Mouse (Mus musculus) hindbrain, embryonic 16.5 days (tissue): ENCODE measurements around the gene Slc52a3. TPM values are rescaled to one million over a fixed set of nuclear protein-coding genes. Genes with fewer than 3 reads are reported as not detected.

Source experiments
- ATAC-seq: fragments of 200-750 bp; cut with Nextera tagmentation; 2 replicates; pipeline ENCODE4 v1.8.0; 2017; ENCODE audit warnings: moderate TSS enrichment, moderate library complexity
- H3K27ac ChIP-seq: fragments of 300-500 bp; sonication (generic); 2 replicates; pipeline ENCODE4 v1.5.1; 2014; ENCODE audit warnings: low read depth, mild to moderate bottlenecking, control low read depth, low read length, moderate library complexity
- H3K27me3 ChIP-seq: fragments of 300-500 bp; sonication (generic); replicated peaks from 2 replicates; pipeline ENCODE4 v1.6.1; 2014; ENCODE audit warnings: low read length; ENCODE audit not compliant: control insufficient read depth, insufficient read depth
- H3K36me3 ChIP-seq: fragments of 300-500 bp; sonication (generic); 2 replicates; pipeline ENCODE4 v1.6.1; 2014; ENCODE audit warnings: mild to moderate bottlenecking, low read length, moderate library complexity, mixed read lengths; ENCODE audit not compliant: control insufficient read depth, insufficient read depth
- H3K4me1 ChIP-seq: fragments of 300-500 bp; sonication (generic); 2 replicates; pipeline ENCODE4 v1.6.1; 2014; ENCODE audit warnings: low read depth, low read length; ENCODE audit not compliant: control insufficient read depth, insufficient read depth
- H3K4me2 ChIP-seq: fragments of 300-500 bp; sonication (generic); 2 replicates; pipeline ENCODE4 v1.6.1; 2014; ENCODE audit warnings: mild to moderate bottlenecking, low read length, control low read depth, moderate library complexity
- H3K4me3 ChIP-seq: fragments of 300-500 bp; sonication (generic); 2 replicates; pipeline ENCODE4 v1.5.1; 2014; ENCODE audit warnings: mild to moderate bottlenecking, low read length, control low read depth, moderate library complexity
- H3K9ac ChIP-seq: fragments of 300-500 bp; sonication (generic); 2 replicates; pipeline ENCODE4 v1.6.1; 2014; ENCODE audit warnings: low read depth, mild to moderate bottlenecking, control low read depth, low read length, moderate library complexity
- H3K9me3 ChIP-seq: fragments of 300-500 bp; sonication (generic); 2 replicates; pipeline ENCODE4 v1.6.1; 2014; ENCODE audit warnings: mild to moderate bottlenecking, low read length, moderate library complexity; ENCODE audit not compliant: control insufficient read depth
- WGBS: fragments of 180-500 bp; shearing (Covaris S2); extraction: QIAGEN DNeasy Blood & Tissue Kit; methylation state at CpG from one replicate; pipeline ENCODE4 v1.1.7; 2014; 5-methylcytosine and 5-hydroxymethylcytosine counted together
- polyA plus RNA-seq: library from polyadenylated mRNA; unstranded; fragments of >200 nt; fragmentation: Nextera tagmentation; extraction: Ambion mirVana; gene quantifications from 2 replicates; pipeline ENCODE4 v1.2.1, GENCODE M21; 2015

Slc52a3 gene
- 1.8 and 2.3 TPM in 2 replicates for polyA plus RNA-seq

DNA sequence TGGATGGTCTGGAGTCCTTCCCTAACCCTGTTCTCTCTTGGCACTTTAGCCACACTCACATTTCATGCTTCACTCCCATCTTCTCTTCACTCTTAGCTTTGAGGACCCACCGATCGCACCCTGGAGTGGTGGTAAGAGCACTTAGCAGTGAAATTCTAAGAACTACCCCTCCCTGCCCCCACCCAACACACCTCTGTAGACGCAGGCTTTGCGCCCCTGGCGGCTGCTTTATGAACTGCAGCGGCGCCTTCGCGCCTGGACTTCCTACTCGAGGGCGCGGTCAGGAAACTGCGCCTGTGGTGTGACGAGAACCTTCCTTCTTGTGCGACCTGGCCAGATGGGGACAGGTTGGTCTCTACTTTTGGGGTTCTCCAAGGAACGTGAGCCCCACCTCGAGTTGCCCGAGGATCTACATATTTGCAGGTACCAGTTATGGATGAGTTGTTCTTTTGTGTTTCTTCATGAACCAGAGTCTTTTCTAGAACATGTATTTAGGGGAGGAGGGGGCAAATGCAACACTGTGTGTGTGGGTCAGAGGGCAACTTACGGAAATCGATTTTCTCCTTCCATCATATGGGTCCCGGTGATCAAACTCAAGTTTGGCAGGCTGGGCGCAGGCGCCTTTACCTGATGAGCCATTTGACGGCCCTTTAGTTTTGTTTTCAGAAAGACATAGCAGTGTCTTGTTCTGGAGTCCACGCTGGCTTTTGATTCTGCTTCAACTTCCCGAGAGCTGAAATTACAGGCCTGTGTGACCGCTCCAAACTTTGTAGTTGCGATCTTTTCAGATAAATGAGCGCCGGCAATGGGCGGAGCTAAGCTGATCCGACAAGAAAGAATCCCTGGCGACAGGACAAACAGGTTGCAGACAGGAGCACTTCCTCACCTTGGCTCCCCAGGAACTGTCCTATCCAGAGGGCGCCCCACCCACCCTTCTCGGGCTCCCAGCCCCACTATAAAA lies at the start of gene Slc52a3:
Slc52a3 (plus strand) TSS at position 283 of the 961 bp plus-strand sequence.
- 8% methylated on average over 35 of the region's 35 CpGs for WGBS
- Histone ChIP-seq H3K4me1 (peaks cover 4% of the 10 kb centered on the region), H3K27me3 (peaks cover 20% of the 10 kb centered on the region), H3K36me3 (no peaks in the 10 kb centered on the region), H3K9ac (no peak within 1 kb of the TSS), H3K27ac (no peak within 1 kb of the TSS), H3K4me3 (no peak within 1 kb of the TSS), H3K4me2 (0 out of 2 replicates have a peak within 1 kb of the TSS, but pooled peaks have one; percentile 8), H3K9me3 (no peaks in the 10 kb centered on the region)
- ATAC-seq, result 0 out of 2 replicates have a peak, but pooled peaks have one; percentile 31

DNA sequence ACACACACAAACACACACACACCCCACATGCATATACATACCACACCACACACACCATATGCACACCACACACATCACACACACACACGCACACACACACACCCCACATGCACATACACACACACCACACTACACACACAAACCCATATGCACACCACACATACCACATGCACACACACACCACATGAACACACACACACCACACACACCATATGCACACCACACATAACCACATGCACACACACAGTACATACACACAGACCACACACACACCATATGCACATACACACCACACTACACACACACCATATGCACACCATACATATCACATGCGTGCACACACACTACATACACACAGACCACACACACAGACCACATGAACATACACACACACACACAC lies 48.7 kb upstream of the Slc52a3 start:
- Histone ChIP-seq H3K27me3 (no peaks in the 10 kb centered on the region), H3K36me3 (no peaks in the 10 kb centered on the region), H3K4me3 (no peak overlapping the region), H3K9ac (no peak overlapping the region), H3K27ac (no peak overlapping the region), H3K4me1 (peaks cover 3% of the 10 kb centered on the region; the same call in 1 of the 2 replicates), H3K4me2 (no peak overlapping the region), H3K9me3 (no peaks in the 10 kb centered on the region)
- ATAC-seq, result peak; percentile 38
- WGBS, result 97% methylated on average over 2 of the region's 2 CpGs

DNA sequence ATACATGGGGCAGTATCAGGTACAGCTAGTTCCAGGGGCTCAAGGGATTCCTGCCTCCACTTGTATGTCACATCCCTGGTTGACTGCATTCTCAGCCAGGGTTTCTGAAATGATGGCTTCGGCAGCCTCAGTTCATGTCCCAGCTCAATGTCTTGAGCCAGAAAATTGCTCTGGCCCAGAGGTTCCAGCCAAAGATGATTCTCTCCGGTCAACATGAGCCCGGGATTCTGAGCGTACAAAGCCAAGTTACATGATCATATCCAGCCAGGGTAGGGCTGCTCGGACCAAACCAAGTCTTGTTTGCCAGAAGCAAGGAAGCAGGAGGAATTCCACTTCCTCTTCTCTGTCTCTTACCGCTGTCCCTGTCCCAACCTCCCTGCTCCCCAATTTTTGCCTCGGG lies 48.0 kb upstream of the Slc52a3 start:
- no peak for ATAC-seq
- no peak overlapping the region for H3K4me3 ChIP-seq
- 79% methylated on average over 7 of the region's 7 CpGs for WGBS
- H3K4me2 ChIP-seq, result no peak overlapping the region
- peaks cover 3% of the 10 kb centered on the region; the same call in 1 of the 2 replicates for H3K4me1 ChIP-seq
- H3K27ac ChIP-seq, result no peak overlapping the region
- H3K36me3 ChIP-seq, result no peaks in the 10 kb centered on the region
- H3K9me3 ChIP-seq, result no peaks in the 10 kb centered on the region
- H3K27me3 ChIP-seq, result no peaks in the 10 kb centered on the region
- no peak overlapping the region for H3K9ac ChIP-seq

DNA sequence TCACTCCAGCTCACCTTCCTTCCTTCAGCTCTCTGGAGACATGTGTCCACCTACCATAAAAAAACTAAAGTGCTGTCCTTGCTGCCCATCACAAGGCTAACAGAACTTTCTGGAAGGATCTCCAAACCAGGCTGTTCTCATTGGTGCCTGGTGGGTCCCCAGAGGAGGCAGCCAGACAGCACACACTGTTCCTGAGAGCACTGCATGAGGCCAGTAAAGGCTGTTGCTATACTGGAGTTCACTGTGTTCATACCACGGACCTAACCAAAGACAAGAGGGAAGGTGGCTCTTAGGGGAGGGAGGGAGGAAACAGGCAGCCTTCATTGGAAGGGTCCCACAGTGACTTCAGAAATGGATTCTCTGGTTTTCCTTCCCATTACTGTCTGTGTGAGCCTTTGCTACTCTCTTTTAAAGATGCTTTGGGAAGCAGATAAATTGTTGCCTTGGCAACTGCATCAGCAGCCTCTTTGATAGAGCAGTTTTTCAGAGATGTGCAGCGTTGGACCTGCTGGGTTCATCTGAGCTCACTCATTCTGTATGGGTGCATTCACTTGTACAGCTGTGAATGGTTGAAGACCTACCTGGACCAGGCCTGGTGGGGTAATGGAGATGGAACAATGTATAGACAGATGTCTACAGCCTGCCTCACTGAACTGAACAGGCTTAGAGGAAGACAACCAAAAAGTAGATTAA lies 47.1 kb upstream of the Slc52a3 start:
- no peak overlapping the region for H3K9ac ChIP-seq
- WGBS, result 41% methylated on average over 2 of the region's 2 CpGs
- no peak overlapping the region for H3K4me2 ChIP-seq
- no peaks in the 10 kb centered on the region for H3K27me3 ChIP-seq
- no peaks in the 10 kb centered on the region for H3K9me3 ChIP-seq
- peaks cover 3% of the 10 kb centered on the region; the same call in 1 of the 2 replicates for H3K4me1 ChIP-seq
- no peak overlapping the region for H3K4me3 ChIP-seq
- peak overlapping the region; percentile 25; the same call in 1 of the 2 replicates for H3K27ac ChIP-seq
- H3K36me3 ChIP-seq, result no peaks in the 10 kb centered on the region
- peak; percentile 85 for ATAC-seq

DNA sequence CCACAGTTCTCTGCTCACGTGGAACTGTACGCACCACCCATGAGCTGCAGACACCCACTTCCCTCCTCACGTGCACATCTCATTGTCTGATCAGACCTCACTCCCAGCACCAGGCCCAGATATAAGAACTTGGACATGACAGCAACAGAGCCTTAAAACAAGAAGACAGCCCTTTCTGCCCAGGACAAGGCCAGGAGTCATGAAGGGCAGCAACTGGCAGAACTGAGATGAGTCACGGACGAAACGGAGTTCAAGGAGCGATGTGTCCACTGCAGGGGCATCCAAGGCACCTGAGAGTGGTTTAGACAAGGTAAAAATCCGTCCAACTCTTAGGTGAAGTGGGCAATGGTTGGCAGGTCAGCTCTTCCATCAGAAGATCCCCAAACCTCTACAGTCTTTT lies 42.6 kb upstream of the Slc52a3 start:
- H3K4me1 ChIP-seq, result peaks cover 6% of the 10 kb centered on the region
- H3K27me3 ChIP-seq, result no peaks in the 10 kb centered on the region
- no peak overlapping the region for H3K4me2 ChIP-seq
- no peak overlapping the region for H3K9ac ChIP-seq
- 89% methylated on average over 8 of the region's 8 CpGs for WGBS
- H3K9me3 ChIP-seq, result no peaks in the 10 kb centered on the region
- no peak overlapping the region for H3K4me3 ChIP-seq
- no peaks in the 10 kb centered on the region for H3K36me3 ChIP-seq
- ATAC-seq, result no peak
- H3K27ac ChIP-seq, result no peak overlapping the region

DNA sequence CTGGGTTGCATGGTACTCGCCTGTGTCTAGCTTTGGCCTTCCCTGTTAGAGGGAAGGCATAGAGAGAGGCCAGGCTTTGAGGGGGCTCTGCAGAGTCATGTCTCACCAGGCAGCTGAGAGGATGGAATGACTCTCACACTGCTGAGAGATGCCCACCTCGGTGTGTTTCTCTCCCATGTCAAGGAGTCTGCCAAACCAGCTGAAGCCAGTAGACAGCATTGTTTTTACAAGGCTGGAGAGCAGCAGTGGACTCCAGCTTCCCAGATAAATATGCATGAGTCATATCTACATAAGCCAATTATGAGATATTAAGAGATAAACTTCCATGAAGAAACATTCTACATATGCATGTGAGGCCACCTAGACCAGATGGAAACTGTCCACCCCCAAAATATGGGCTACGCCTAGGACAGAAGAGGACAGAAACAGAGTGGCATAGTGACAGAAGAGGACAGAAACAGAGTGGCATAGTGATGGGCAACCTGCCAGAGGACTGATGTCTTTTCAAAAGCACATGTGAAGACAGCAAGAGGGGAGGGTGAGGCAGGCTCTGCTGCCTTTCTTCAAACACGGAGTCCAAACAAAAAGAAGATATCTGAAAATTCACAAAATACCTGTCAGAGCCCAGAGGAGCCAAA lies 39.7 kb upstream of the Slc52a3 start:
- peak; percentile 50; the same call in 1 of the 2 replicates for ATAC-seq
- Histone ChIP-seq H3K4me2 (no peak overlapping the region), H3K4me1 (peaks cover 3% of the 10 kb centered on the region), H3K9me3 (no peaks in the 10 kb centered on the region), H3K27ac (no peak overlapping the region), H3K36me3 (no peaks in the 10 kb centered on the region), H3K27me3 (no peaks in the 10 kb centered on the region), H3K4me3 (no peak overlapping the region), H3K9ac (no peak overlapping the region)
- 56% methylated on average over 4 of the region's 4 CpGs for WGBS

DNA sequence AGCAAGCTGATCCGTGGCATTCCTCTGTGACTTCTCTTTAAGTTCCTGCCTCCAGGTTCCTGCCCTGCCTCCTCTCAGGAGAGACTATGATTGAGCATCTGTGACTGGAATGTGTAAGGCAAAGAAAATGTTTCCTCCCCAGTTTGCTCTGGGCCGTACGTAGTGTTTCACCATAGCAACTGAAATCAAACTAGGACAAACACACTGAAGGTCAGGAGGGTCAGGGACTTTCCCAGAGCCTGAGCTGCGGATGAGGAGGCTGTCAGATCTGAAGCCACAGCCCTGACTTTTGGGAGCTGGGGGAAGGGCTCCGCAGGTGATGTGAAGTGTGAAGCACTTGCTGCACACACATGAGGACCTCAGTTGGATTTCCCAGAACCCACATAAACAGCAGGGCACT lies 37.0 kb upstream of the Slc52a3 start:
- no peaks in the 10 kb centered on the region for H3K36me3 ChIP-seq
- WGBS, result 36% methylated on average over 5 of the region's 5 CpGs
- no peaks in the 10 kb centered on the region for H3K9me3 ChIP-seq
- H3K4me1 ChIP-seq, result peaks cover 17% of the 10 kb centered on the region
- H3K9ac ChIP-seq, result no peak overlapping the region
- no peak for ATAC-seq
- H3K4me2 ChIP-seq, result no peak overlapping the region
- H3K27ac ChIP-seq, result no peak overlapping the region
- H3K4me3 ChIP-seq, result no peak overlapping the region
- H3K27me3 ChIP-seq, result no peaks in the 10 kb centered on the region

DNA sequence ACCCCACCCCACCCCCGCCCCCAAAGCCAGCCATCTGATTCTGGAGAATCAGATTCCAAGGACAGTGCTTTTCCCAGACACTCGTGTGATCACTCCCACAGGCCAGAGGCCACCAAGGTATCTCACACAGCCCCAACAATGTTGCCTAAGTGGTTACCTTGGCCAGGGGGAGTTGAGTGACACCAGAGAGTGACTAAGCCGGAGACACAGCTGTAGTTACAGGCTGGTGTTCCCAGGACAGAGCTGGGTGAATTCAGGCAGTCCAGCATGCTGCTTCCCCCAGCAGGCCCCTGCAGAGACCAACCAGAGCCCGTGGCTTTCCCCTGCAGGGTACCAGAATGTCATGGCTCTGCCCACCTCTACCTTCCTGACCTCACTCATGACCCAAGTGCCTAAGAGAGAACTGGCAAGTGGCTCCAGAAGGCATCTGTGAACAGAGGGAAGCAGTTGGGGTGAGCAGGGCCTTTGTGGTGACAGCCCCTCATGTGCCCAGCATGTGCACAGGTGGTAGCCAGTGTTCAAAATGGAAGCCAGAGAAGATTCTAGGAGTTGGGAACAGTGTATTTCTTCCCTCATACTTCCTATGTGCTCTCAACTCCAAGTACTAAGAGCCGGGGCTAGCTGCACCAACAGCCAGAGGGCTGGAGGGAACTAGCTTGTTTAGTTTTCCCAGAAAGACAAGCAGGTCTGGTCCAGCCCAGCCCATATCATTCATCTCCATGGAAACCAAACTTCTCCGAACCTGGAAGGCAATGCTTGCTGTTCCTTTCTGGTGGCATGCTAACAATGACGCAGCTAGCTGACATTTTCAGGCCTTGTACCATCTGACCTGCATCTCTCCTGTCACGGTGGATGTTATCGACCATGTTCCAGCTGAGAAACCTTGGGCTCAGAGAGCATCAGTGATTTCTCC lies 34.8 kb upstream of the Slc52a3 start:
- H3K9ac ChIP-seq, result no peak overlapping the region
- H3K27me3 ChIP-seq, result no peaks in the 10 kb centered on the region
- WGBS, result 38% methylated on average over 9 of the region's 9 CpGs
- H3K4me2 ChIP-seq, result no peak overlapping the region
- ATAC-seq, result no peak
- no peak overlapping the region for H3K4me3 ChIP-seq
- peaks cover 23% of the 10 kb centered on the region for H3K4me1 ChIP-seq
- no peak overlapping the region for H3K27ac ChIP-seq
- H3K9me3 ChIP-seq, result no peaks in the 10 kb centered on the region
- no peaks in the 10 kb centered on the region for H3K36me3 ChIP-seq
